Mouse (Mus musculus) intestine, postnatal 0 days (tissue): ENCODE data around the gene Acbd3. TPM values are rescaled to one million over a fixed set of nuclear protein-coding genes. Genes with fewer than 3 reads are reported as not detected.

Source experiments
- ATAC-seq: fragments of 200-750 bp; cut with Nextera tagmentation; 2 replicates; pipeline ENCODE4 v1.8.0; 2017; ENCODE audit warnings: mild to moderate bottlenecking, moderate TSS enrichment, moderate library complexity
- H3K27ac ChIP-seq: fragments of 300-500 bp; sonication (generic); 2 replicates; pipeline ENCODE4 v1.5.1; 2014; ENCODE audit warnings: mild to moderate bottlenecking, low read depth, low read length, moderate library complexity
- H3K27me3 ChIP-seq: fragments of 300-500 bp; sonication (generic); replicated peaks from 2 replicates; pipeline ENCODE4 v1.6.1; 2014; ENCODE audit warnings: low read length, mixed read lengths; ENCODE audit not compliant: control insufficient read depth, insufficient read depth
- H3K36me3 ChIP-seq: fragments of 300-500 bp; sonication (generic); 2 replicates; pipeline ENCODE4 v1.6.1; 2014; ENCODE audit warnings: mild to moderate bottlenecking, moderate library complexity; ENCODE audit not compliant: control insufficient read depth, insufficient read depth
- H3K4me1 ChIP-seq: fragments of 300-500 bp; sonication (generic); replicated peaks from 2 replicates; pipeline ENCODE4 v1.6.1; 2014; ENCODE audit warnings: antibody characterized with exemption, low read length, mixed read lengths; ENCODE audit not compliant: control insufficient read depth, insufficient read depth
- H3K4me2 ChIP-seq: fragments of 300-500 bp; sonication (generic); replicated peaks from 2 replicates; pipeline ENCODE4 v1.6.1; 2014; ENCODE audit warnings: low read depth, mild to moderate bottlenecking, moderate library complexity
- H3K4me3 ChIP-seq: fragments of 300-500 bp; sonication (generic); 2 replicates; pipeline ENCODE4 v1.5.1; 2014; ENCODE audit warnings: low read depth, low read length
- H3K9ac ChIP-seq: fragments of 300-500 bp; sonication (generic); 2 replicates; pipeline ENCODE4 v1.6.1; 2014; ENCODE audit warnings: mild to moderate bottlenecking, low read depth, low read length
- H3K9me3 ChIP-seq: fragments of 300-500 bp; sonication (generic); 2 replicates; pipeline ENCODE4 v1.6.1; 2016; ENCODE audit warnings: mixed run types; ENCODE audit not compliant: control insufficient read depth
- CTCF ChIP-seq: sonication (generic); IDR thresholded peaks from 2 replicates; pipeline ENCODE4 v1.5.1; 2016; ENCODE audit warnings: low read depth, mild to moderate bottlenecking, control low read depth, antibody characterized with exemption, moderate library complexity
- WGBS: fragments of 180-500 bp; shearing (Covaris S2); extraction: QIAGEN DNeasy Blood & Tissue Kit; methylation state at CpG from one replicate; pipeline ENCODE4 v1.1.7; 2014; 5-methylcytosine and 5-hydroxymethylcytosine counted together
- polyA plus RNA-seq: library from polyadenylated mRNA; unstranded; fragments of >200 nt; fragmentation: Nextera tagmentation; extraction: Ambion mirVana; gene quantifications from 2 replicates; pipeline ENCODE4 v1.2.1, GENCODE M21; 2015

Gene Acbd3
- polyA plus RNA-seq, 1 experiment from 2014 or later = 16.9 TPM

- Histone ChIP-seq H3K27me3 (no peaks in the 10 kb centered on the region), H3K4me3 (no peak overlapping the region), H3K9me3 (no peaks in the 10 kb centered on the region), H3K4me2 (no peak overlapping the region), H3K9ac (no peak overlapping the region), H3K4me1 (0 out of 2 replicates have a peak, but pooled peaks cover 7% of the 10 kb centered on the region), H3K27ac (no peak overlapping the region), H3K36me3 (no peaks in the 10 kb centered on the region)
- whole genome bisulfite sequencing = 95% methylated on average over 3 of the region's 3 CpGs
- TF ChIP-seq CTCF = no peak
- ATAC-seq = no peak
These were observed 46.4 kb downstream of the Acbd3 start for GRCm38 (mm10) chr1:180772291-180772690.

GRCm38 (mm10) chr1:180774664-180775063 is 48.8 kb downstream of the Acbd3 start:
- 67% methylated on average over 3 of the region's 3 CpGs for WGBS
- Histone ChIP-seq H3K27me3 (no peaks in the 10 kb centered on the region), H3K9me3 (no peaks in the 10 kb centered on the region), H3K27ac (no peak overlapping the region), H3K4me3 (no peak overlapping the region), H3K4me2 (no peak overlapping the region), H3K36me3 (no peaks in the 10 kb centered on the region), H3K4me1 (0 out of 2 replicates have a peak, but pooled peaks cover 7% of the 10 kb centered on the region), H3K9ac (no peak overlapping the region)
- peak; percentile 73 for TF ChIP-seq CTCF
- ATAC-seq = no peak

- Histone ChIP-seq H3K27ac (no peak overlapping the region), H3K4me3 (no peak overlapping the region), H3K9ac (no peak overlapping the region), H3K36me3 (no peaks in the 10 kb centered on the region), H3K4me1 (peaks cover 8% of the 10 kb centered on the region; the same call in 1 of the 2 replicates), H3K4me2 (no peak overlapping the region), H3K27me3 (no peaks in the 10 kb centered on the region), H3K9me3 (no peaks in the 10 kb centered on the region)
- no peak for ATAC-seq
- WGBS = 82% methylated on average over 10 of the region's 10 CpGs
- no peak for TF ChIP-seq CTCF
These were observed 49.5 kb downstream of the Acbd3 start for GRCm38 (mm10) chr1:180775317-180775716.

- Histone ChIP-seq H3K9me3 (no peaks in the 10 kb centered on the region), H3K4me3 (no peak overlapping the region), H3K27me3 (no peaks in the 10 kb centered on the region), H3K4me1 (peaks cover 11% of the 10 kb centered on the region; the same call in 1 of the 2 replicates), H3K4me2 (no peak overlapping the region), H3K36me3 (no peaks in the 10 kb centered on the region), H3K9ac (no peak overlapping the region), H3K27ac (no peak overlapping the region)
- TF ChIP-seq CTCF = no peak
- ATAC-seq = no peak
- 56% methylated on average over 6 of the region's 6 CpGs for WGBS
These were observed 50.1 kb downstream of the Acbd3 start for GRCm38 (mm10) chr1:180775849-180776493.

GRCm38 (mm10) chr1:180776494-180776893 is 50.7 kb downstream of the Acbd3 start:
- Histone ChIP-seq H3K27ac (no peak overlapping the region), H3K4me3 (no peak overlapping the region), H3K9me3 (no peaks in the 10 kb centered on the region), H3K4me1 (peaks cover 11% of the 10 kb centered on the region; the same call in 1 of the 2 replicates), H3K36me3 (no peaks in the 10 kb centered on the region), H3K9ac (no peak overlapping the region), H3K27me3 (no peaks in the 10 kb centered on the region), H3K4me2 (no peak overlapping the region)
- TF ChIP-seq CTCF = no peak
- ATAC-seq = no peak
- 83% methylated on average over 6 of the region's 6 CpGs for WGBS

GRCm38 (mm10) chr1:180777289-180777659 is 51.4 kb downstream of the Acbd3 start:
- peak overlapping the region; percentile 67 for H3K9ac ChIP-seq
- H3K4me3 ChIP-seq = peak overlapping the region; percentile 48
- H3K4me1 ChIP-seq = peaks cover 11% of the 10 kb centered on the region; the same call in 1 of the 2 replicates
- 0 out of 2 replicates have a peak, but pooled peaks have one; percentile 1 for ATAC-seq
- H3K4me2 ChIP-seq = peak overlapping the region; percentile 74
- WGBS = 2% methylated on average over 10 of the region's 10 CpGs
- H3K27me3 ChIP-seq = no peaks in the 10 kb centered on the region
- peak overlapping the region; percentile 96 for H3K27ac ChIP-seq
- TF ChIP-seq CTCF = no peak
- no peaks in the 10 kb centered on the region for H3K36me3 ChIP-seq
- no peaks in the 10 kb centered on the region for H3K9me3 ChIP-seq
